Mouse (Mus musculus) stomach, postnatal 0 days (tissue): ENCODE results near the gene 1810065E05Rik.

ENCODE experiments used
- CTCF ChIP-seq: IDR thresholded peaks from 2 replicates; pipeline ENCODE4 v1.5.1; 2016; ENCODE audit warnings: antibody characterized with exemption, low read depth, mild to moderate bottlenecking, moderate library complexity
- EP300 ChIP-seq: optimal IDR thresholded peaks from 2 replicates; pipeline ENCODE3; 2016; ENCODE audit warnings: antibody characterized with exemption

GRCm38 (mm10) chr11:58420815-58421214, at the start of gene 1810065E05Rik:
- no peak for TF ChIP-seq CTCF
- TF ChIP-seq EP300: no peak
